Mouse (Mus musculus) stomach, postnatal 0 days (tissue): ENCODE measurements at regions not wholly inside any gene's neighbourhood (a gene's known extent, or its start where the extent isn't known, plus 50 kb on each side); places are given as distances from the start of the nearest gene placed in this dataset.

Experiments used
- CTCF ChIP-seq: IDR thresholded peaks from 2 replicates; pipeline ENCODE4 v1.5.1; 2016; ENCODE audit warnings: antibody characterized with exemption, low read depth, mild to moderate bottlenecking, moderate library complexity
- EP300 ChIP-seq: optimal IDR thresholded peaks from 2 replicates; pipeline ENCODE3; 2016; ENCODE audit warnings: antibody characterized with exemption

GRCm38 (mm10) chr19:21138998-21139495 is 133.0 kb upstream of the Zfand5 start:
- no peak for TF ChIP-seq CTCF
- TF ChIP-seq EP300, result no peak
